Mouse (Mus musculus): ENCODE measurements around the gene Zbtb37. TPM values are rescaled to one million over a fixed set of nuclear protein-coding genes. Genes with fewer than 3 reads are reported as not detected.

Gene Zbtb37
- polyA plus RNA-seq, 1 experiment from 2014 or later, result 6.6 TPM

- 82% methylated on average over 5 of the region's 5 CpGs for WGBS
- Histone ChIP-seq H3K36me3 (ENCODE audit: control insufficient read depth, insufficient read depth, low read length) (peaks cover 27% of the 10 kb centered on the region), H3K27ac (ENCODE audit: low read depth) (no peak overlapping the region), H3K27me3 (replicated peaks; ENCODE audit: control insufficient read depth, insufficient read depth, low read length) (no peaks in the 10 kb centered on the region), H3K4me3 (ENCODE audit: low read depth, low read length) (no peak overlapping the region), H3K4me1 (replicated peaks; ENCODE audit: control insufficient read depth, insufficient read depth, low read length) (no peaks in the 10 kb centered on the region; the same call in 1 of the 2 replicates), H3K4me2 (ENCODE audit: low read length) (no peak overlapping the region), H3K9ac (ENCODE audit: low read length) (no peak overlapping the region), H3K9me3 (ENCODE audit: control insufficient read depth, low read length) (no peaks in the 10 kb centered on the region)
- DNase-seq (ENCODE audit: low spot score) (no peak), ATAC-seq (replicated peaks; ENCODE audit: low FRiP score, low TSS enrichment, low read depth) (no peak)
These were observed 9.0 kb downstream of the Zbtb37 start for GRCm38 (mm10) chr1:161025410-161026210.

GRCm38 (mm10) chr1:161020051-161020450, 14.6 kb downstream of the Zbtb37 start:
- DNase-seq (ENCODE audit: low spot score), result no peak
- ATAC-seq (replicated peaks; ENCODE audit: low FRiP score, low TSS enrichment, low read depth), result no peak
- 95% methylated on average over 14 of the region's 14 CpGs for WGBS

GRCm38 (mm10) chr1:161016378-161016777, 18.3 kb downstream of the Zbtb37 start:
- no peak overlapping the region for H3K4me3 ChIP-seq (ENCODE audit: low read depth, low read length)
- H3K4me1 ChIP-seq (replicated peaks; ENCODE audit: control insufficient read depth, insufficient read depth, low read length), result no peaks in the 10 kb centered on the region
- peaks cover 48% of the 10 kb centered on the region for H3K36me3 ChIP-seq (ENCODE audit: control insufficient read depth, insufficient read depth, low read length)
- H3K9ac ChIP-seq (ENCODE audit: low read length), result no peak overlapping the region
- no peaks in the 10 kb centered on the region for H3K9me3 ChIP-seq (ENCODE audit: control insufficient read depth, low read length)
- no peak overlapping the region for H3K4me2 ChIP-seq (ENCODE audit: low read length)
- DNase-seq (ENCODE audit: low spot score), result no peak
- no peak overlapping the region for H3K27ac ChIP-seq (ENCODE audit: low read depth)
- no peak for ATAC-seq (replicated peaks; ENCODE audit: low FRiP score, low TSS enrichment, low read depth)
- 79% methylated on average over 2 of the region's 2 CpGs for WGBS
- no peaks in the 10 kb centered on the region for H3K27me3 ChIP-seq (replicated peaks; ENCODE audit: control insufficient read depth, insufficient read depth, low read length)

More at GRCm38 (mm10) chr1:161020051-161020450, 14.6 kb downstream of the Zbtb37 start:
- no peak overlapping the region for H3K4me3 ChIP-seq (ENCODE audit: low read depth, low read length)
- H3K27me3 ChIP-seq (replicated peaks; ENCODE audit: control insufficient read depth, insufficient read depth, low read length), result no peaks in the 10 kb centered on the region
- no peak overlapping the region for H3K4me2 ChIP-seq (ENCODE audit: low read length)
- no peaks in the 10 kb centered on the region for H3K9me3 ChIP-seq (ENCODE audit: control insufficient read depth, low read length)
- H3K36me3 ChIP-seq (ENCODE audit: control insufficient read depth, insufficient read depth, low read length), result peaks cover 36% of the 10 kb centered on the region
- no peak overlapping the region for H3K9ac ChIP-seq (ENCODE audit: low read length)
- no peaks in the 10 kb centered on the region; the same call in 1 of the 2 replicates for H3K4me1 ChIP-seq (replicated peaks; ENCODE audit: control insufficient read depth, insufficient read depth, low read length)
- no peak overlapping the region for H3K27ac ChIP-seq (ENCODE audit: low read depth)

GRCm38 (mm10) chr1:161010436-161010835, 24.2 kb downstream of the Zbtb37 start:
- no peaks in the 10 kb centered on the region for H3K4me1 ChIP-seq (replicated peaks; ENCODE audit: control insufficient read depth, insufficient read depth, low read length)
- H3K4me2 ChIP-seq (ENCODE audit: low read length), result no peak overlapping the region
- peaks cover 28% of the 10 kb centered on the region for H3K36me3 ChIP-seq (ENCODE audit: control insufficient read depth, insufficient read depth, low read length)
- ATAC-seq (replicated peaks; ENCODE audit: low FRiP score, low TSS enrichment, low read depth), result no peak
- H3K4me3 ChIP-seq (ENCODE audit: low read depth, low read length), result no peak overlapping the region
- H3K9me3 ChIP-seq (ENCODE audit: control insufficient read depth, low read length), result no peaks in the 10 kb centered on the region
- 81% methylated on average over 4 of the region's 4 CpGs for WGBS
- H3K27ac ChIP-seq (ENCODE audit: low read depth), result no peak overlapping the region
- no peaks in the 10 kb centered on the region for H3K27me3 ChIP-seq (replicated peaks; ENCODE audit: control insufficient read depth, insufficient read depth, low read length)
- peak; percentile 13 for DNase-seq (ENCODE audit: low spot score)
- no peak overlapping the region for H3K9ac ChIP-seq (ENCODE audit: low read length)

GRCm38 (mm10) chr1:161008038-161008437, 26.6 kb downstream of the Zbtb37 start:
- 100% methylated on average over 2 of the region's 2 CpGs for WGBS
- Histone ChIP-seq H3K27me3 (replicated peaks; ENCODE audit: control insufficient read depth, insufficient read depth, low read length) (no peaks in the 10 kb centered on the region), H3K4me1 (replicated peaks; ENCODE audit: control insufficient read depth, insufficient read depth, low read length) (no peaks in the 10 kb centered on the region), H3K9ac (ENCODE audit: low read length) (no peak overlapping the region), H3K4me3 (ENCODE audit: low read depth, low read length) (no peak overlapping the region), H3K4me2 (ENCODE audit: low read length) (no peak overlapping the region), H3K9me3 (ENCODE audit: control insufficient read depth, low read length) (no peaks in the 10 kb centered on the region), H3K36me3 (ENCODE audit: control insufficient read depth, insufficient read depth, low read length) (peaks cover 27% of the 10 kb centered on the region), H3K27ac (ENCODE audit: low read depth) (no peak overlapping the region)
- no peak for ATAC-seq (replicated peaks; ENCODE audit: low FRiP score, low TSS enrichment, low read depth)
- DNase-seq (ENCODE audit: low spot score), result peak; percentile 38

- peaks cover 12% of the 10 kb centered on the region for H3K36me3 ChIP-seq (ENCODE audit: control insufficient read depth, insufficient read depth, low read length)
- H3K4me1 ChIP-seq (replicated peaks; ENCODE audit: control insufficient read depth, insufficient read depth, low read length), result no peaks in the 10 kb centered on the region
- no peak overlapping the region for H3K27ac ChIP-seq (ENCODE audit: low read depth)
- no peaks in the 10 kb centered on the region for H3K9me3 ChIP-seq (ENCODE audit: control insufficient read depth, low read length)
- DNase-seq (ENCODE audit: low spot score), result peak; percentile 23
- H3K4me3 ChIP-seq (ENCODE audit: low read depth, low read length), result no peak overlapping the region
- ATAC-seq (replicated peaks; ENCODE audit: low FRiP score, low TSS enrichment, low read depth), result no peak
- WGBS, result 91% methylated on average over 5 of the region's 5 CpGs
- H3K27me3 ChIP-seq (replicated peaks; ENCODE audit: control insufficient read depth, insufficient read depth, low read length), result no peaks in the 10 kb centered on the region
- no peak overlapping the region for H3K9ac ChIP-seq (ENCODE audit: low read length)
- H3K4me2 ChIP-seq (ENCODE audit: low read length), result no peak overlapping the region
These were observed 28.2 kb downstream of the Zbtb37 start for GRCm38 (mm10) chr1:161006471-161006870.

- Histone ChIP-seq H3K4me1 (replicated peaks; ENCODE audit: control insufficient read depth, insufficient read depth, low read length) (no peaks in the 10 kb centered on the region), H3K27ac (ENCODE audit: low read depth) (no peak overlapping the region), H3K9me3 (ENCODE audit: control insufficient read depth, low read length) (no peaks in the 10 kb centered on the region), H3K9ac (ENCODE audit: low read length) (no peak overlapping the region), H3K4me2 (ENCODE audit: low read length) (no peak overlapping the region), H3K27me3 (replicated peaks; ENCODE audit: control insufficient read depth, insufficient read depth, low read length) (no peaks in the 10 kb centered on the region), H3K4me3 (ENCODE audit: low read depth, low read length) (no peak overlapping the region), H3K36me3 (ENCODE audit: control insufficient read depth, insufficient read depth, low read length) (peaks cover 11% of the 10 kb centered on the region)
- DNase-seq (ENCODE audit: low spot score) (peak; percentile 6), ATAC-seq (replicated peaks; ENCODE audit: low FRiP score, low TSS enrichment, low read depth) (no peak)
- WGBS, result 80% methylated on average over 3 of the region's 3 CpGs
These were observed 29.1 kb downstream of the Zbtb37 start for GRCm38 (mm10) chr1:161005526-161005925.

- Histone ChIP-seq H3K4me3 (ENCODE audit: low read depth, low read length) (no peak overlapping the region), H3K36me3 (ENCODE audit: control insufficient read depth, insufficient read depth, low read length) (peaks cover 11% of the 10 kb centered on the region), H3K9me3 (ENCODE audit: control insufficient read depth, low read length) (no peaks in the 10 kb centered on the region), H3K4me2 (ENCODE audit: low read length) (no peak overlapping the region), H3K4me1 (replicated peaks; ENCODE audit: control insufficient read depth, insufficient read depth, low read length) (no peaks in the 10 kb centered on the region), H3K27ac (ENCODE audit: low read depth) (no peak overlapping the region), H3K27me3 (replicated peaks; ENCODE audit: control insufficient read depth, insufficient read depth, low read length) (no peaks in the 10 kb centered on the region), H3K9ac (ENCODE audit: low read length) (no peak overlapping the region)
- ATAC-seq (replicated peaks; ENCODE audit: low FRiP score, low TSS enrichment, low read depth) (no peak), DNase-seq (ENCODE audit: low spot score) (peak; percentile 34)
- WGBS, result 73% methylated on average over 4 of the region's 4 CpGs
These were observed 29.7 kb downstream of the Zbtb37 start for GRCm38 (mm10) chr1:161004942-161005341.

- no peak overlapping the region for H3K27ac ChIP-seq (ENCODE audit: low read depth)
- no peak overlapping the region for H3K9ac ChIP-seq (ENCODE audit: low read length)
- H3K27me3 ChIP-seq (replicated peaks; ENCODE audit: control insufficient read depth, insufficient read depth, low read length), result no peaks in the 10 kb centered on the region
- no peak overlapping the region for H3K4me2 ChIP-seq (ENCODE audit: low read length)
- ATAC-seq (replicated peaks; ENCODE audit: low FRiP score, low TSS enrichment, low read depth) (no peak), DNase-seq (ENCODE audit: low spot score) (peak; percentile 18)
- 81% methylated on average over 6 of the region's 6 CpGs for WGBS
- H3K4me1 ChIP-seq (replicated peaks; ENCODE audit: control insufficient read depth, insufficient read depth, low read length), result no peaks in the 10 kb centered on the region
- no peak overlapping the region for H3K4me3 ChIP-seq (ENCODE audit: low read depth, low read length)
- H3K9me3 ChIP-seq (ENCODE audit: control insufficient read depth, low read length), result no peaks in the 10 kb centered on the region
- H3K36me3 ChIP-seq (ENCODE audit: control insufficient read depth, insufficient read depth, low read length), result no peaks in the 10 kb centered on the region
These were observed 40.8 kb downstream of the Zbtb37 start for GRCm38 (mm10) chr1:160993851-160994250.

All from intestine, embryonic 14.5 days (tissue).